Mouse (Mus musculus) liver, postnatal 0 days (tissue): ENCODE measurements around the gene Anapc11.

Source experiments
- CTCF ChIP-seq: sonication (generic); IDR thresholded peaks from 2 replicates; pipeline ENCODE4 v1.5.1; 2016; ENCODE audit warnings: antibody characterized with exemption, low read depth
- EP300 ChIP-seq: IDR thresholded peaks from 2 replicates; pipeline ENCODE4 v1.6.1; 2016; ENCODE audit warnings: antibody characterized with exemption, low read depth, mild to moderate bottlenecking

- TF ChIP-seq EP300, result no peak
- no peak for TF ChIP-seq CTCF
Observed at GRCm38 (mm10) chr11:120630881-120631725, 32.9 kb downstream of the Anapc11 start.
